Mouse (Mus musculus) brain, adult 2 months (tissue): ENCODE data around the gene Speg.

Experiments used
- DNase-seq: peaks from one replicate; pipeline ENCODE4 v3.0.0; 2011; ENCODE audit warnings: low read depth, low spot score

Speg gene

GRCm38 (mm10) chr1:75442171-75442570 lies 67.1 kb downstream of the Speg start:
- DNase-seq, result no peak

- DNase-seq, result peak; percentile 95
Observed at GRCm38 (mm10) chr1:75442811-75443210, 67.7 kb downstream of the Speg start.

GRCm38 (mm10) chr1:75443247-75444024 lies 68.3 kb downstream of the Speg start:
- peak; percentile 75 for DNase-seq

- DNase-seq, result no peak
Observed at GRCm38 (mm10) chr1:75444208-75444607, 69.1 kb downstream of the Speg start.

GRCm38 (mm10) chr1:75445141-75445701 lies 70.1 kb downstream of the Speg start:
- peak; percentile 86 for DNase-seq

- DNase-seq, result peak; percentile 90
Observed at GRCm38 (mm10) chr1:75445751-75446611, 70.9 kb downstream of the Speg start.

- no peak for DNase-seq
Observed at GRCm38 (mm10) chr1:75446656-75447055, 71.6 kb downstream of the Speg start.

GRCm38 (mm10) chr1:75447265-75448051 lies 72.4 kb downstream of the Speg start:
- DNase-seq, result peak; percentile 45

GRCm38 (mm10) chr1:75448052-75448431 lies 72.9 kb downstream of the Speg start:
- no peak for DNase-seq

- DNase-seq, result no peak
Observed at GRCm38 (mm10) chr1:75448937-75449336, 73.8 kb downstream of the Speg start.

GRCm38 (mm10) chr1:75449377-75450135 lies 74.5 kb downstream of the Speg start:
- DNase-seq, result no peak

GRCm38 (mm10) chr1:75450314-75451005 lies 75.4 kb downstream of the Speg start, which contains the start of gene Asic4:
Asic4 (plus strand) TSS chr1:75450436.
- peak; percentile 49 for DNase-seq

- DNase-seq, result peak; percentile 36
Observed at GRCm38 (mm10) chr1:75451900-75452299, 76.8 kb downstream of the Speg start.

- no peak for DNase-seq
Observed at GRCm38 (mm10) chr1:75455433-75455832, 80.3 kb downstream of the Speg start.

- no peak for DNase-seq
Observed at GRCm38 (mm10) chr1:75455948-75456347, 80.9 kb downstream of the Speg start.

- peak; percentile 30 for DNase-seq
Observed at GRCm38 (mm10) chr1:75456746-75457564, 81.9 kb downstream of the Speg start.

GRCm38 (mm10) chr1:75457710-75458024 lies 82.6 kb downstream of the Speg start:
- peak; percentile 57 for DNase-seq

- DNase-seq, result peak; percentile 65
Observed at GRCm38 (mm10) chr1:75458025-75458788, 83.1 kb downstream of the Speg start.
